Mouse (Mus musculus): ENCODE measurements at regions not wholly inside any gene's neighbourhood (a gene's known extent, or its start where the extent isn't known, plus 50 kb on each side); places are given as distances from the start of the nearest gene placed in this dataset.

DNA sequence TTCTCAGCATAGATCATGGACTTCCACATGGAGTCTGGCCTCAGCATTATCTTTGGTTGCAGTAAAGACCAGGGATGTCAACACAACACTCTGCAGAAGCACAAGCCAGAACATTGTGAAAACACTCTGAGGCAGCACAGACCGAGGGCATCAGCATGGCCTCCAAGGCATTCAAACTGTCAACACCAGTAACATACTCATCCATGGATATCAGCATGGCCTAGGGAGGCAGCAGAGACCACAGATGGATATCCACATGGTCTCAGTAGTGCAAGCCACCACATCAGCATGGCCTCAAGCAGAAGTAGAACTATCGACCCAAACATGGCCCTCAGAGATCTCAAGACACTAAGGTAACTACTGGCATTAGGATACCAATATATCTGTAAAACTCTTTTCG, 935.8 kb downstream of the Slitrk1 start:
- DNase-seq (ENCODE audit: low read depth, low spot score): no peak

DNA sequence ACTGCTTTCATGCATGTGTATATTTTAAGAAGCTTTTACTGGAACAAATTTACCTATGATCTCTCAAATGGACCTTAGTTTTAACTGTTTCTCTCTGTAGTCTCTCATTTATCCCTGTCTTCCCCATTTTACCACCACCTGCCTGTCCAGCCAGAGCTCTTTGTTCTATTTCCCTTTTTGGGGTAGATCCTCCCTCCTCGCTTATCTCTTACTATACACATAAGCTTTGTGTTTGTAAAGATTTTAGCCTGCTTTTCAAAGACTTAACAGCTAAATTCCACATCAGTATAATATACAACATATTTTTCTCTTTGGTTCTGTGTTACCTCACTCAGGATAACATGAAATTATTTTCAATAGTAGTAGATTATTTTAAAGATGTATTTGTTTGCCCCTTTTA, 961.9 kb downstream of the Slitrk1 start:
- no peak for DNase-seq (ENCODE audit: low read depth, low spot score)

DNA sequence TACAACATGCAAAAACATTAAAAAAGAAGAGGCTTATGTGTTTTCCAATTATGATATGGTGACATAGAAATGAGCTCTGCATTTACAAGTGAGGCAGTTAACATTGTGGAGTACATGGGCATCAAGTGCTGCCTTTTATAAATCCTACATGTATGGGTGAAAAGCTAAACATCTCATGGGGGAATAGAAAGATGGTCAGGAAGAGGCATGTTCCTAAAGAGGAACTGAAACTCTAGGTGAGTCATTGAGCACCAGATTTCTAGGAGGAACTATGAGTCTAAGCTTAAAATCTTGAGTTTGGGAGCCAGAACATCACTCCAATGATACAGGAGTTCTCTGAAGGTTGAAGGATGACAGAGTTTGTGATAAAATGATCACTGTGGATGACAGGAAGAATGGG, 1010.2 kb downstream of the Slitrk1 start:
- no peak for DNase-seq (ENCODE audit: low read depth, low spot score)

DNA sequence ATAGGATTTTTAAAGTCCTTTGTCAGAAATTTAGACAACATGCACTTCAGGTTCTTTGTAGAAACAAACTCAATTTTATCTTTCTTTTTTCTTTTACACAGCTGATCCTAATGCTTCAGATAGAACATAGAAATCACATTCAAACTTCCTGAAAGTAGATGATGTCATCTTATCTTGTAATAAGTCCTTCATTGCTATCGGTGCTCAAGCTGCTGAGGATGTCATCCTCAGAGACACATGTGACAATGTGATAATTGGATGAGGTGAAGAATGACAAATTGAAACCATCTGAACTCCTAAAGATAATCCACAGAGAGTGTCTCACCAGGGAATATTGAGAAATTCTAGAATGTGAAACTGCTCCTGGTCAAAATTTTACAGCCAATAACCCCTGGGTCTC, 1012.1 kb downstream of the Slitrk1 start:
- DNase-seq (ENCODE audit: low read depth, low spot score): no peak

DNA sequence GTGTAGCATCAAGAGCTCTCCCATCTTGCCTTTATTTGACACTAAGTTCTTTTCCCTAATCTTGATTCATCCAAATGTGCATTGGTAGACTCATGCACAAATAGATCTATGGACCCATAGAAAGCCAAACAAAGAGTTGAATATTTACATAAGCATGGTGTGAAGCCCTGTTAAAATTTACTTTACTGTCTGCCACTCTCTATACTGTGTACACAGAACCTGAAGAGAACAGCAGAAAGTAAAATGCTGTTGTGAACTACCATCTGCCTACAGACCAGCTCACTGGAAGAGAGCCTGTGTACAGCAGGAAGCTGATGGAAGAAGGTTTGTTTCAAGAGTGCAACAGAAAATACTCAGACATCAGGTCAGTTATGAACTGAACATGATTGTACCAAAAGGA, 1053.1 kb downstream of the Slitrk1 start:
- DNase-seq (ENCODE audit: low read depth, low spot score): no peak

DNA sequence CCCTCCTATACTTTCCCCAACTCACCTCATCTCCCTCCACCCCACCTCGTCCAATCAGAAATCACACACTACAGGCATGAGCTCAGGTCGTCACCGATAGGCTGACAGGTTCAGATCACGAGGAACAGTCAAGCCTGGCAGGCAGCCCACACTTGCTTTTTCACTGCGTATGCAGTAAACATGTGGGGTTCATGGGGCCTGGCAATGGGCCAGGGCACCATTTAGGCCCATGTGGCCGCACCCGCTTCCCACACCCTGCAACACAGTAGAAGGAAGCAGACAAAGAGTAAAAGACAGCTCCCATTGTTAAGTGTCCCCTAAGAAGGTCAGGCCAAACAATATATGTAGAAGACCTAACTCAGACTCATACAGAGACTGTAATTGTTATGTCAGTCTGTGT, 1064.3 kb downstream of the Slitrk1 start:
- DNase-seq (ENCODE audit: low read depth, low spot score): no peak

DNA sequence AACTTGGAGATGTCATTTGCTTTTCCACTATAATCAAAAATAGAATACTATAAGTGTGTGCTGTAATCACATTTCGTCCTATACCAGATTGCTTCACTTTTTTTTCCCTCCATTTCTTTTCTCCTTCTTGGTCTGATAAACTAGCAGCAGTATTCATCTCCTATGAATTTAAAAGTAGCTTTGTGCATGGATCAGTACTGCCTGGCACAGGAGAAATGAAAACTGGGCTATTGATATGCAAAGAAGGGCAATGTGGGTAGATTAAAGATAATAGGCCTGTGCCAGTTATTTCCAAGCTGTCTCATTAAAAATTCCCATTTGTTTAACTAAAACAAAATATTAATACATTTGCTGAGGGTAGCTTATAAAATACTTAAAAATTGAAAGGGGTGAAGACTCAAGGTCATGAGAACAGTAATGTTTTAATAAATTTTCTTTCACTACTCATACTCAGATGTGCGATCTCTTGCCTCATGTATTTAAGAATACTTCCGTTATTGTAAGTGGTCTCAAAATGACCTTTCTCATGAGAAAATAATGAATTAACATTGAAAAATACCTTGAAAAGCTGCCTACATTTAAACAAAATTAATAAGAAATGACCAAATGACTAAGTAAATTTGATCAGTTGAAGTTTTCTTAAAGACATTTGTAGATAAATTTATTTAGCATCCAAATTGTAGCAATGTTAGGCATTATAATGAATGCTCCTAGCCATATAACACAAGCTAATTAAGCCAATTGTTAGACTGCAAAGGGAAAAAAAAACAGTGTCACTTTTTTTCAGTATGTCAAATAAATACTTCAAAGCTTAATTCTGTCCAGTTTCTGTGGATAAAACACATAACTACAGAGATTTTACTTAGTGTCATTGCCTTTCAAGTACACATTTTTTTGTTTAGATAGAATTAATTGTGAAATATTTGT, 1068.4 kb downstream of the Slitrk1 start:
- no peak for DNase-seq (ENCODE audit: low read depth, low spot score)

DNA sequence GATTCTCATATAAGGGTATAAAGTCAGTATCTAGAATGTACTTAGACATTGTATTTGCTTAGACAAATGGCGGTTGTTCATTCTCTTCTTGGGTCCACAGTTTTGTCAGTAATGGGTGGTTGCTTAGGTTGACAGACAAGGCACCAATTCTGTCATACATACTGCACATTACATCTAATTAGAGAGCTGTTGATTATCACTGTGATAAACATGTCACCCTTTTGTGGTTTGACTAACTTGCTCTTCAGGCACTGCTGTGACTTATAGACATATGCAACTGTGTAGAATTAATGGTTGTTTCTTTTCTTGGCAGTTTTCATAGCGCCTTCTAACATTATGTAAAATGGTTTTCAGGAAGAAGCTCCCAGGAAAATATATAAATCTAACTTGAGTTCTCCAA, 1069.4 kb downstream of the Slitrk1 start:
- no peak for DNase-seq (ENCODE audit: low read depth, low spot score)

DNA sequence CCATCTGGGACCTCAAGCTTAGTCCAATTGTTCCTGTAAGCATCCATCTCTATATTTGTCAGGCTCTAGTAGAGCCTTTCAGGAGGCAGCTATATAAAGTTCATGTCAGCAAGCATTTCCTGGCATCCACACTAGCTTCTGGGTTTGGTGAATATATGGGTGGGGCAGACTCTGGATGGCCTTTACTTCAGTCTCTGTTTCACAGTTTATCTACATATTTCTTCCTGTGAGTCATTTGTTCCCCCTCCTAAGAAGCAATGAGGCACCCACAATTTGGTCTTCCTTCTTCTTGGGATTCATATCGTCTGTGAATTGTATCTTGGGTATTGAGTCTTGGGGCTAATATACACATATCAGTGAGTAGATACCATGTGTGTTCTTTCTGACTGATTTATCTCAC, 1081.0 kb downstream of the Slitrk1 start:
- DNase-seq (ENCODE audit: low read depth, low spot score): no peak

DNA sequence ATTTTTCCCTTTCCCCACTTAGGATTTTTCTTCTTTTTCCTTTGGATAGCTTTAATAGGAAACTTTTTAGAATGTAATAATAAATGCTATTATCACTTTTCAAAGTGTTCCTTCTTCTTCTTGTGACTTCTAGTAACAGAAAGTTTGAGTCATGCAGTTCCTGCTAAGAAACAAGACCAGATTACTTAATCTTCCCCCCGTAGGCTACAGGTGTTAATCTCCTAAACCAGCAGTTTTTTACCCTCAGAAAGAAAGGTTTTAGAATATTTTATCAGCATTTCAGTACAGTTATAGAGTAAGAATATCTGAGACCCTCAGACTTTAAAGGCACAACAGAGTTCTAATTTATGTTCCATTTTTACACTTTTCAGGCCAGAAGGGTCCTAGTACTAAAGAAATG, 1128.7 kb downstream of the Slitrk1 start:
- no peak for DNase-seq (ENCODE audit: low read depth, low spot score)

All from brain, adult 2 months (tissue).